Mouse (Mus musculus) testis, adult 2 months (tissue): Measurements from ENCODE around the gene Lypd5. TPM values are rescaled to one million over a fixed set of nuclear protein-coding genes. Genes with fewer than 3 reads are reported as not detected.

ENCODE experiments used
- H3K27ac ChIP-seq: fragments of 200-500 bp; 2 replicates; pipeline ENCODE4 v1.5.1; 2012; ENCODE audit warnings: low read depth, low read length; ENCODE audit not compliant: control insufficient read depth, insufficient read depth
- H3K27me3 ChIP-seq: fragments of 200-500 bp; 2 replicates; pipeline ENCODE4 v1.6.1; 2012; ENCODE audit warnings: mild to moderate bottlenecking, low read length, moderate library complexity; ENCODE audit not compliant: control insufficient read depth, insufficient read depth
- H3K36me3 ChIP-seq: fragments of 200-500 bp; 2 replicates; pipeline ENCODE4 v1.6.1; 2012; ENCODE audit warnings: mild to moderate bottlenecking, low read length; ENCODE audit not compliant: control insufficient read depth, insufficient read depth
- H3K4me1 ChIP-seq: fragments of 200-500 bp; 2 replicates; pipeline ENCODE4 v1.6.1; 2012; ENCODE audit warnings: low read length; ENCODE audit not compliant: control insufficient read depth, insufficient read depth
- H3K4me3 ChIP-seq: fragments of 200-500 bp; 2 replicates; pipeline ENCODE4 v1.5.1; 2012; ENCODE audit warnings: low read depth, mild to moderate bottlenecking, low read length, moderate library complexity, mixed read lengths; ENCODE audit not compliant: control insufficient read depth
- CTCF ChIP-seq: fragments of 200-500 bp; IDR thresholded peaks from 2 replicates; pipeline ENCODE4 v1.5.1; 2012; ENCODE audit warnings: low read depth, mild to moderate bottlenecking, inconsistent platforms, low read length, moderate library complexity; ENCODE audit not compliant: control insufficient read depth, insufficient read depth, insufficient replicate concordance
- POLR2A ChIP-seq: fragments of 200-500 bp; IDR thresholded peaks from 2 replicates; pipeline ENCODE4 v1.6.1; 2012; ENCODE audit warnings: low read depth, mild to moderate bottlenecking, inconsistent platforms, low read length, moderate library complexity; ENCODE audit not compliant: control insufficient read depth
- polyA plus RNA-seq: library from polyadenylated mRNA; depleted of rRNA; stranded (reverse); fragments of >200 nt; gene quantifications from 2 replicates; pipeline ENCODE4 v1.2.3, GENCODE M21; 2012

The Lypd5 gene
- polyA plus RNA-seq, 1 experiment, result 1.7 TPM

DNA sequence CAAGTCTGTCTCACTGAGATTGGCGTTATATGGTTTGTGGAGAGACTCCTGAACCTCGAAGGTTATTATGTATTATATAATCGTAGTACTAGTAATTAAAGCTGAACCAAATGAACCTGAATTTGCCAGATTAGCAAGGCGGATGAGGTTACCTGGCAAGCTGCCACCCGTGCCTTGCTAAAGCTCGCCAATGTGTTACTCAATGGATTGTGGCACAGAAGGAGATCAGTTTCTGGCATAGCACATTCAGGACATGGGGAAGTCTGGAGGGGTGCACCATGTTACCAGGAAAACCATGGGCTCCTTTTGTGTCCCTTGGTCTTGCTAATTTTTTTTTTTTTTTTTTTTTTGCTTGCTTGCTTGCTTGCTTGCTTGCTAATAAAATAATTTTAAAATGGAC is 23.8 kb upstream of the Lypd5 start:
- Histone ChIP-seq H3K4me3 (no peak overlapping the region), H3K36me3 (no peaks in the 10 kb centered on the region), H3K27ac (no peak overlapping the region), H3K27me3 (no peaks in the 10 kb centered on the region), H3K4me1 (peaks cover 10% of the 10 kb centered on the region)
- TF ChIP-seq POLR2A (no peak), CTCF (no peak)

DNA sequence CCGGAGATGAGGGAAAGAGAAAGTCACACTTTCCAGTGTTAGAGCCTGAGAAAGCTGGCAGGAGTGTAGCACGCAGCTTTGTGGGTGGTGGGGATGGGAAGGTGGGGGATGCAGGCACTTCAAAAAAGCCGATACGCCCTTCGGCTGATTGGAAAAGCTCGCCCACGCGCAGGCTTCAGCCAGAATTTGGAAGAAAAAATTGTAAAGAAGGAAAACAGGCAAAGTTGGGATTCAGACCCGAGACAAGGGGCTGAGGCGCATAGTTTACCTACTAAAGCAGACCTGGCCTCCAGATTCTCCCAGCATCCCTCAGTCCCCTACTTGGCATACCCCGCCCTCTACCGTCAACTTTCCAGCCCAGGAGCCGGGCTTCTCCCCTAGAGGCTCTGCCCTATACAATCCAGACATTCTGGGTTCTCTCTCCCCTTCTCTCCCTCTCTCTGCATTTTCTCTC is 23.3 kb upstream of the Lypd5 start:
- no peak overlapping the region for H3K4me3 ChIP-seq
- H3K27me3 ChIP-seq, result no peaks in the 10 kb centered on the region
- TF ChIP-seq CTCF (no peak), POLR2A (no peak)
- no peaks in the 10 kb centered on the region for H3K36me3 ChIP-seq
- peaks cover 10% of the 10 kb centered on the region for H3K4me1 ChIP-seq
- H3K27ac ChIP-seq, result no peak overlapping the region

DNA sequence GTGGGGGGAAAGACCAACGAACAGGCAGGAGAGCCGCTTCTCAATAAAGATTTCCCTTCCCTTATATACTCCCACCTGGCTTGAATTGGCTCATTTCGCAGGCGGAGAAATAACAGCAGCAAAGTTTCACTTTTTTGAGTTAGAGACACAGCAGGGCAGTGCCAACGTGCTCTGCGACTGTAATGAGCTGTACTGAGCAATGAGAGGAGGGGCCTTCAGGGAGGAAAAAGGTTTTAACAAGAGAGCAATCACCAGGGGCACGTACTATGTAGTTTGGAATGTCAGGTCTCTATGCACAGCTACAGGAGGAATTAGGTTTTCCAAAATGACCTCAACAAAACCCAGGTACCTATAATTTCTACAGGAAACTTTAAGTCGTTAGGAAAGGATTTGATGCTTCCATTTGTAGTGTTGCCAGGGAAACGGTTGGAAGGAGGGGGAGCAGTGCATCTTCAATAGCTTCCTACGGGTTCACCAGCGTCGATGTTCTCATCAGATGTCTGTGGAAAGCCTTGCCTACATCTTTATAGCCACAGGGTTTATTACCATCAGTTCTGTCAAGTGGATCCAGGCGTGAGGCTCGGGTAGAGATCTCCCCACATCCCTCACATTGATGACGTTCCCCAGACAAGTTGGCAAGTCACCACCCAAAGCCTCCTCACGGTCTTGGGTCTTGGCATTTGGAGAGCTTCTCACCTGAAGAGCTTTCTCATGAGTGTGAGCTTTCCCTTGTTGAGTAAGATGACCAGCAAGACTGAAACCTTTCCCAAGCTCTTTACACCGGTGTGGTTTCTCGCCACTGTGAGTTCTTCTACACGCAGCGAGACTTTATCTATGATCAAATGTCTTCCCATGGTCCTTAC is 22.5 kb upstream of the Lypd5 start:
- Histone ChIP-seq H3K4me3 (no peak overlapping the region), H3K27me3 (no peaks in the 10 kb centered on the region)
- TF ChIP-seq CTCF, result no peak
- TF ChIP-seq POLR2A, result no peak

DNA sequence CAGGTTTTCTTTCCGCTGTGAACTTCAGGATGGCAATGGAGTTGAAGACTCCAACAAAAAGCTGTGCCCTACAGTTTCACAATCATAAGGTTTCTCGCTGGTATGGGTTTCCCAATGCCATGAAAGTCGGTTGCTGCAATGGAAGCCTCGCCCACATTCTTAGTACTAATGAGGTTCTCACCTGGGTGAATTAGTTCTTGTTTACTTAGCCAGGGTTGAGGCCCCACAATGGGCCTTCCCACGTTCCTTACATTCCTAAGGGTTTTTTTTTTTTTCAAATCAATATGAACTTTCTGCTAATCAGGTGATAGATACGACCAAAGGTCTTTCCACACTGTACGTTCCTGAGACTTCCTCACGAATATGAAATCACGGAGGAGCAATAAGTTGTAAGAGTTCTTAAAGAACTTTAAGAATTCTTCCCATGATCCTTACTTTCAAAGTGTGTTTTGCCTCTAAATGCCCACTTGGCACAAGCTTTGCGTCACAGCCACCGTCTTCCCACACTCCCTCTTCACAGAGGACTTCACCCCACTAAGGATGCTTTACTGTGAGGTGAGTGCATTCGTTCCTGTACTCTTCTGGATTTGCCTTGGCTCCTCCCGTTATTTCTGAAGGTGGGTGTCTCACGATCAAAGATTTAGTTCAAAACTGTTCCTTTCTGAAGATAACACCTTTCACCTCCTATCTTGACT is 21.6 kb upstream of the Lypd5 start:
- Histone ChIP-seq H3K27ac (no peak overlapping the region), H3K36me3 (no peaks in the 10 kb centered on the region), H3K4me1 (peaks cover 10% of the 10 kb centered on the region), H3K27me3 (no peaks in the 10 kb centered on the region), H3K4me3 (no peak overlapping the region)
- TF ChIP-seq POLR2A (no peak), CTCF (no peak)

More for the DNA sequence above, 22.5 kb upstream of the Lypd5 start:
- Histone ChIP-seq H3K36me3 (no peaks in the 10 kb centered on the region), H3K4me1 (peaks cover 10% of the 10 kb centered on the region), H3K27ac (no peak overlapping the region)

DNA sequence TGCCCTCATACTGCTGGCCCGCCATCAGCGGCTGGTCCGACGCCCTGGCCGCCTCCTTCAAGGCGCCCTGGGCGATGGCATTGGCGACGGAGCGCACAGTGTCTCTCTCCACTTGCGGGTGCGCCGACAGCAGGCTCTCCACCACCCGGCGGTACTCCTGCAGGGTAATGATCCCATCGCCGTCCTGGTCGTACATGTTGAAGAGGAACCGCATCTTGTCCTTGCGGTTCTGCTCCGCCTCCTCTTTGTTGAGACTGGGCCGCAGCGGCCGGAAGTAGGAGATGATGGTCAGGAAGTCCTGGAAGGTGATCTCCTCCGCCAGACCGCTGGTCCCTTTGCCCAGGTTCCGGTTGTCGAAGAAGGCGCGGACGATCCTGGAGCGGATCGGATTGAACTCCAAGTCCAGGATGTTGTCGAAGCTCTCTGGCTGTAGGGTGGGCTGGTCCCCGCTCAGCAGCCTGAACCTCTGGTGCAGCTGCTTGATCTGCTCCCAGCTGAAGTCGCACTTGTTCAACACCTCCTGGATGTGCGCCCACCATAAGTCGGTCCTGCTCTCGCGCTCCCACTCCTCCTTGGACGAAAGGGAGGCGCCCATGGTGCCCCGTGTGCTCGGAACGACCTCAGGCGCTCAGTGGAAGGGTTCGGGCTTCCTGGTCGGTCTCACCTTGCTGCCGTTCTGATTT is 15.6 kb upstream of the Lypd5 start, which contains the start of gene Tescl:
Tescl (minus strand) TSS at position 633 of the 683 bp plus-strand sequence.
- no peaks in the 10 kb centered on the region for H3K36me3 ChIP-seq
- no peaks in the 10 kb centered on the region for H3K27me3 ChIP-seq
- H3K27ac ChIP-seq, result peak within 1 kb of the TSS; percentile 27
- peak; percentile 53; the same call in 1 of the 2 replicates for TF ChIP-seq POLR2A
- no peak for TF ChIP-seq CTCF
- H3K4me1 ChIP-seq, result peaks cover 9% of the 10 kb centered on the region
- peak within 1 kb of the TSS; percentile 97 for H3K4me3 ChIP-seq

DNA sequence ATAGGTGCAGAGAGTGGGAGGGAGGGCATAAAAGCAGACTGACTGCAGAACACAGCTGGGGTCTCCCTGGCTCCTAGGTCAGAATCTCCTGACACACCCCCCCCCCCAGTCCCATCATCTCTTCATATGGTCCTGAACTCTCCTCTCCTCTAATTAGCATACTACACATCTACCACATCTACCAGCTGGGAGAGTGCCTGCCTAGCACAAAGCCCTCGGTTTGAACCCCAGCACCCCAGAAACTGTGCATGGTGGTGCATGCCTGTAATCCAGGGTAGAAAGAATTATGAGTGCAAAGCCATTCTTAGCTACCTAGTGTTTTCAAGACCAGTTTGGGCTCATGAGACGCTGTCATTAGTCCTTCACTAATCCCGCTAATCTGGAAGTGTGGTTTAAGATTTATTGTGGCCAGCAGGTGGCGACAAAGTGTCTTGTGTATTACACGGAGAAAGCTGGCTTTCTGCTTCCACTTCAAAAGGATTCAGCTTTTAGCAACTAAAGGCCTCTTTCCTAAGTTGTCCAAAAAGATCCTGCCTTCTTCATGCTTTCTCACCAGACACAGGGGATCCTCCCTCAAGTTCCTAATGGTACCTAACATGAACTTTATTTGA is 13.2 kb upstream of the Lypd5 start:
- no peaks in the 10 kb centered on the region for H3K36me3 ChIP-seq
- no peaks in the 10 kb centered on the region for H3K27me3 ChIP-seq
- TF ChIP-seq POLR2A, result no peak
- no peak for TF ChIP-seq CTCF
- no peak overlapping the region for H3K4me3 ChIP-seq
- peaks cover 9% of the 10 kb centered on the region for H3K4me1 ChIP-seq
- H3K27ac ChIP-seq, result no peak overlapping the region

DNA sequence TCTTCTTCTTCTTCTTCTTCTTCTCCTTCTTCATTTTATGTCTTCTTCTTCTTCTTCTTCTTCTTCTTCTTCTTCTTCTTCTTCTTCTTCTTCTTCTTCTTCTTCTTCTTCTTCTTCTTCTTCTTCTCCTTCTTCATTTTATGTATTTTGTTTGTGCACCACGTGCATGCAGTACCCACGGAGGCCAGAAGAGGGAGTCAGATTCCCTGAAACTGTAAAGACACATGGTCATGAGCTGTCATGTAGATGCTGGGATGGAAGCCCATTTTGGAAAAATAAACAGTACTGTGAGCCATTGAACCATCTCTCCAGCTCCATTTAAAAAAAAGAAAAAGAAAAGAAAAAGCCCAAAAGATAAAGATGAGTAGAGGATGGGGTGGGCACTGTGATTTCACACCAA is 10.8 kb upstream of the Lypd5 start:
- H3K4me3 ChIP-seq, result no peak overlapping the region
- TF ChIP-seq POLR2A (no peak), CTCF (peak; percentile 9; the same call in 1 of the 2 replicates)

More for the DNA sequence above, 10.8 kb upstream of the Lypd5 start:
- Histone ChIP-seq H3K27ac (no peak overlapping the region), H3K4me1 (peaks cover 5% of the 10 kb centered on the region), H3K36me3 (no peaks in the 10 kb centered on the region), H3K27me3 (no peaks in the 10 kb centered on the region)
